Mouse (Mus musculus): ENCODE data around the gene Kcna2.

GRCm38 (mm10) chr3:107100811-107101455, at the start of gene Kcna2:
- TF ChIP-seq TAL1 (IDR thresholded peaks at IDR 0.05; ENCODE audit: low read length) (no peak), GATA1 (IDR thresholded peaks at IDR 0.05; ENCODE audit: low read length) (no peak)
